19 mouse cellular contexts compared by ENCODE assay signal in genomic region chr12:107734536-107734935, GRCm38 (mm10).
DNase-seq lines count a peak whose midpoint lies in the region; TF ChIP-seq lines count a peak whose summit lies in the region.
"Had no signal": no experiment of that assay in that cellular context is flagged by ENCODE, and none has a peak within 500 bp of the region (broad histone marks: within the 10 kb centered on the region; RNA-seq: fewer than 3 reads in every experiment).

No protein-coding gene starts in this region.

- peak; percentile 15 to 37 for DNase-seq in spleen, adult 2 months (ENCODE audit: low read depth in 1 of 2, low spot score in 2 of 2)
- no peak for DNase-seq in spleen, postnatal 14 days (ENCODE audit: low spot score in 2 of 2)
- peak; percentile 61 for DNase-seq in T-cell, adult 2 months (ENCODE audit: low spot score)
- DNase-seq in thymus, adult 2 months = peak; percentile 68
- DNase-seq in heart, postnatal 4 days = no peak
- no peak for DNase-seq in midbrain, embryonic 10.5 days (ENCODE audit: low spot score)
- DNase-seq in kidney, adult 2 months = no peak
- DNase-seq: B cell, adult 2 months; cerebellum, adult 2 months; cerebellum, postnatal 36 days; heart, postnatal 10 days; kidney, adult 9 months; kidney, postnatal 25 days had no signal

- H3K36me3 ChIP-seq in spleen, adult 2 months (ENCODE audit: control insufficient read depth, insufficient read depth, low read length) = no peaks in the 10 kb centered on the region
- H3K36me3 ChIP-seq in thymus, adult 2 months (ENCODE audit: control insufficient read depth, insufficient read depth, low read length) = no peaks in the 10 kb centered on the region
- H3K36me3 ChIP-seq in midbrain, embryonic 10.5 days = no peaks in the 10 kb centered on the region
- no peaks in the 10 kb centered on the region for H3K36me3 ChIP-seq in kidney, adult 2 months (ENCODE audit: control insufficient read depth, insufficient read depth, low read length)
- H3K36me3 ChIP-seq: embryonic facial prominence, embryonic 15.5 days; hindbrain, embryonic 12.5 days; midbrain, embryonic 12.5 days; neural tube, embryonic 13.5 days had no signal

- no peak for TF ChIP-seq POLR2A in spleen, adult 2 months (IDR thresholded peaks at IDR 0.05; ENCODE audit: low read depth, low read length)
- no peak for TF ChIP-seq POLR2A in thymus, adult 2 months (IDR thresholded peaks at IDR 0.05; ENCODE audit: control insufficient read depth, extremely low read depth, insufficient read depth, low read length, poor library complexity)
- TF ChIP-seq POLR2A in kidney, adult 2 months (IDR thresholded peaks at IDR 0.05; ENCODE audit: low read depth, low read length) = no peak

- no peak overlapping the region for H3K4me3 ChIP-seq in spleen, adult 2 months (ENCODE audit: extremely low read depth, insufficient read depth, insufficient read length)
- H3K4me3 ChIP-seq in thymus, adult 2 months (ENCODE audit: control insufficient read depth, insufficient read depth, low read length) = no peak overlapping the region
- H3K4me3 ChIP-seq in midbrain, embryonic 10.5 days = no peak overlapping the region
- H3K4me3 ChIP-seq in kidney, adult 2 months (ENCODE audit: insufficient read depth, low read depth, low read length) = no peak overlapping the region
- H3K4me3 ChIP-seq: embryonic facial prominence, embryonic 15.5 days; hindbrain, embryonic 12.5 days; left cerebral cortex, adult 2 months; midbrain, embryonic 12.5 days; neural tube, embryonic 13.5 days had no signal

- H3K9me3 ChIP-seq in midbrain, embryonic 10.5 days (replicated peaks) = 0 out of 2 replicates have a peak, but pooled peaks cover 3% of the 10 kb centered on the region
- H3K9me3 ChIP-seq: embryonic facial prominence, embryonic 15.5 days; midbrain, embryonic 12.5 days; neural tube, embryonic 13.5 days had no signal

- H3K27me3 ChIP-seq in spleen, adult 2 months (ENCODE audit: control insufficient read depth, insufficient read depth, low read length) = no peaks in the 10 kb centered on the region
- no peaks in the 10 kb centered on the region for H3K27me3 ChIP-seq in thymus, adult 2 months (ENCODE audit: control insufficient read depth, insufficient read depth, low read length)
- no peaks in the 10 kb centered on the region for H3K27me3 ChIP-seq in midbrain, embryonic 10.5 days (ENCODE audit: low read depth, poor library complexity, severe bottlenecking)
- no peaks in the 10 kb centered on the region for H3K27me3 ChIP-seq in kidney, adult 2 months (replicated peaks; ENCODE audit: control insufficient read depth, insufficient read depth, low read length)
- H3K27me3 ChIP-seq: embryonic facial prominence, embryonic 15.5 days; hindbrain, embryonic 12.5 days; midbrain, embryonic 12.5 days; neural tube, embryonic 13.5 days had no signal

- H3K4me1 ChIP-seq in spleen, adult 2 months (ENCODE audit: control insufficient read depth, insufficient read depth, insufficient read length) = peaks cover 5% of the 10 kb centered on the region; the same call in 1 of the 2 replicates
- H3K4me1 ChIP-seq in thymus, adult 2 months (replicated peaks; ENCODE audit: control insufficient read depth, insufficient read depth, low read length) = peaks cover 49% of the 10 kb centered on the region
- H3K4me1 ChIP-seq in midbrain, embryonic 10.5 days = no peaks in the 10 kb centered on the region
- H3K4me1 ChIP-seq in kidney, adult 2 months (ENCODE audit: control insufficient read depth, insufficient read depth, low read length) = no peaks in the 10 kb centered on the region
- H3K4me1 ChIP-seq: hindbrain, embryonic 12.5 days; midbrain, embryonic 12.5 days; neural tube, embryonic 13.5 days had no signal

- 68% methylated on average over 6 of the region's 6 CpGs for WGBS in spleen, adult 2 months
- 30% methylated on average over 6 of the region's 6 CpGs for WGBS in thymus, adult 2 months
- 91% methylated on average over 6 of the region's 6 CpGs for WGBS in midbrain, embryonic 10.5 days
- 95% methylated on average over 6 of the region's 6 CpGs for WGBS in kidney, adult 2 months

- peak overlapping the region; percentile 53 for H3K27ac ChIP-seq in spleen, adult 2 months (ENCODE audit: insufficient read depth, low read length)
- H3K27ac ChIP-seq in thymus, adult 2 months (ENCODE audit: control insufficient read depth, insufficient read depth, low read length) = peak overlapping the region; percentile 30; the same call in 1 of the 2 replicates
- no peak overlapping the region for H3K27ac ChIP-seq in midbrain, embryonic 10.5 days (replicated peaks)
- H3K27ac ChIP-seq in kidney, adult 2 months (ENCODE audit: insufficient read depth, low read depth, low read length) = no peak overlapping the region
- H3K27ac ChIP-seq: embryonic facial prominence, embryonic 15.5 days; hindbrain, embryonic 12.5 days; left cerebral cortex, adult 2 months; macrophage; midbrain, embryonic 12.5 days; neural tube, embryonic 13.5 days had no signal

- no peak for TF ChIP-seq CTCF in spleen, adult 2 months (IDR thresholded peaks at IDR 0.05; ENCODE audit: extremely low read depth, insufficient read depth, insufficient read length, insufficient replicate concordance)
- TF ChIP-seq CTCF in thymus, adult 2 months (IDR thresholded peaks at IDR 0.05; ENCODE audit: borderline replicate concordance, control insufficient read depth, extremely low read depth, insufficient read depth, low read length, poor library complexity) = no peak
- no peak for TF ChIP-seq CTCF in kidney, adult 2 months (conservative IDR thresholded peaks at IDR 0.05; ENCODE audit: insufficient read depth, insufficient read length, low read depth, low read length)

Comparison
In these comparisons a context has a peak if more than half of its experiments do, and no peak if none do; other contexts are left out.
1. DNase-seq: peak in spleen, adult 2 months (2 of 2), T-cell, adult 2 months (single experiment) and thymus, adult 2 months (single experiment); none in spleen, postnatal 14 days (0 of 2), heart, postnatal 4 days (single experiment), midbrain, embryonic 10.5 days (single experiment) and kidney, adult 2 months (single experiment).
2. H3K27ac ChIP-seq: peak in spleen, adult 2 months (single experiment) and thymus, adult 2 months (single experiment); none in midbrain, embryonic 10.5 days (single experiment) and kidney, adult 2 months (single experiment).